Mouse (Mus musculus): ENCODE measurements around the gene Nova1. TPM values are rescaled to one million over a fixed set of nuclear protein-coding genes. Genes with fewer than 3 reads are reported as not detected.

Gene Nova1
- polyA plus RNA-seq, 1 experiment from 2014 or later, result 0.53 TPM

- no peak overlapping the region for H3K9ac ChIP-seq (ENCODE audit: low read length)
- H3K4me2 ChIP-seq (ENCODE audit: low read depth, low read length), result no peak overlapping the region
- no peak overlapping the region for H3K27ac ChIP-seq (ENCODE audit: low read length)
- WGBS, result 63% methylated on average over 8 of the region's 8 CpGs
- no peaks in the 10 kb centered on the region for H3K4me1 ChIP-seq (ENCODE audit: control insufficient read depth, insufficient read depth, low read length)
- no peak for ATAC-seq (replicated peaks; ENCODE audit: extremely low read depth, insufficient read depth, low FRiP score)
- no peaks in the 10 kb centered on the region for H3K36me3 ChIP-seq (ENCODE audit: control insufficient read depth, insufficient read depth)
- H3K9me3 ChIP-seq (replicated peaks; ENCODE audit: control insufficient read depth, low read length), result no peaks in the 10 kb centered on the region
- H3K4me3 ChIP-seq (ENCODE audit: low read length), result no peak overlapping the region
- H3K27me3 ChIP-seq (ENCODE audit: control insufficient read depth, insufficient read depth, low read length), result no peaks in the 10 kb centered on the region
These were observed 36.1 kb downstream of the Nova1 start for GRCm38 (mm10) chr12:46782301-46783280.

- no peak overlapping the region for H3K4me2 ChIP-seq (ENCODE audit: low read depth, low read length)
- H3K9me3 ChIP-seq (replicated peaks; ENCODE audit: control insufficient read depth, low read length), result no peaks in the 10 kb centered on the region
- no peak overlapping the region for H3K27ac ChIP-seq (ENCODE audit: low read length)
- no peaks in the 10 kb centered on the region for H3K36me3 ChIP-seq (ENCODE audit: control insufficient read depth, insufficient read depth)
- H3K9ac ChIP-seq (ENCODE audit: low read length), result no peak overlapping the region
- H3K27me3 ChIP-seq (ENCODE audit: control insufficient read depth, insufficient read depth, low read length), result no peaks in the 10 kb centered on the region
- no peaks in the 10 kb centered on the region for H3K4me1 ChIP-seq (ENCODE audit: control insufficient read depth, insufficient read depth, low read length)
- no peak for ATAC-seq (replicated peaks; ENCODE audit: extremely low read depth, insufficient read depth, low FRiP score)
- H3K4me3 ChIP-seq (ENCODE audit: low read length), result no peak overlapping the region
These were observed 37.2 kb downstream of the Nova1 start for GRCm38 (mm10) chr12:46781481-46781880.

GRCm38 (mm10) chr12:46780983-46781382, 37.7 kb downstream of the Nova1 start:
- Histone ChIP-seq H3K36me3 (ENCODE audit: control insufficient read depth, insufficient read depth) (no peaks in the 10 kb centered on the region), H3K27me3 (ENCODE audit: control insufficient read depth, insufficient read depth, low read length) (no peaks in the 10 kb centered on the region), H3K4me1 (ENCODE audit: control insufficient read depth, insufficient read depth, low read length) (no peaks in the 10 kb centered on the region), H3K4me2 (ENCODE audit: low read depth, low read length) (no peak overlapping the region), H3K4me3 (ENCODE audit: low read length) (no peak overlapping the region), H3K9me3 (replicated peaks; ENCODE audit: control insufficient read depth, low read length) (no peaks in the 10 kb centered on the region), H3K9ac (ENCODE audit: low read length) (no peak overlapping the region), H3K27ac (ENCODE audit: low read length) (no peak overlapping the region)
- WGBS, result 66% methylated on average over 2 of the region's 2 CpGs
- ATAC-seq (replicated peaks; ENCODE audit: extremely low read depth, insufficient read depth, low FRiP score), result no peak

GRCm38 (mm10) chr12:46759450-46759849, 59.3 kb downstream of the Nova1 start:
- 50% methylated on average over 7 of the region's 7 CpGs for whole genome bisulfite sequencing
- H3K9me3 ChIP-seq (replicated peaks; ENCODE audit: control insufficient read depth, low read length), result no peaks in the 10 kb centered on the region
- no peaks in the 10 kb centered on the region for H3K36me3 ChIP-seq (ENCODE audit: control insufficient read depth, insufficient read depth)
- no peak overlapping the region for H3K9ac ChIP-seq (ENCODE audit: low read length)
- ATAC-seq (replicated peaks; ENCODE audit: extremely low read depth, insufficient read depth, low FRiP score), result no peak
- H3K27me3 ChIP-seq (ENCODE audit: control insufficient read depth, insufficient read depth, low read length), result no peaks in the 10 kb centered on the region
- H3K4me2 ChIP-seq (ENCODE audit: low read depth, low read length), result no peak overlapping the region
- H3K4me1 ChIP-seq (ENCODE audit: control insufficient read depth, insufficient read depth, low read length), result no peaks in the 10 kb centered on the region
- no peak overlapping the region for H3K4me3 ChIP-seq (ENCODE audit: low read length)
- no peak overlapping the region for H3K27ac ChIP-seq (ENCODE audit: low read length)

GRCm38 (mm10) chr12:46754325-46754848, 64.3 kb downstream of the Nova1 start:
- ATAC-seq (replicated peaks; ENCODE audit: extremely low read depth, insufficient read depth, low FRiP score), result no peak
- Histone ChIP-seq H3K4me1 (ENCODE audit: control insufficient read depth, insufficient read depth, low read length) (no peaks in the 10 kb centered on the region), H3K27me3 (ENCODE audit: control insufficient read depth, insufficient read depth, low read length) (no peaks in the 10 kb centered on the region), H3K4me2 (ENCODE audit: low read depth, low read length) (no peak overlapping the region), H3K36me3 (ENCODE audit: control insufficient read depth, insufficient read depth) (no peaks in the 10 kb centered on the region), H3K9ac (ENCODE audit: low read length) (no peak overlapping the region), H3K27ac (ENCODE audit: low read length) (no peak overlapping the region), H3K9me3 (replicated peaks; ENCODE audit: control insufficient read depth, low read length) (no peaks in the 10 kb centered on the region), H3K4me3 (ENCODE audit: low read length) (no peak overlapping the region)
- 45% methylated on average over 4 of the region's 4 CpGs for WGBS

- WGBS, result 73% methylated on average over 3 of the region's 3 CpGs
- Histone ChIP-seq H3K27ac (ENCODE audit: low read length) (no peak overlapping the region), H3K4me1 (ENCODE audit: control insufficient read depth, insufficient read depth, low read length) (no peaks in the 10 kb centered on the region), H3K9me3 (replicated peaks; ENCODE audit: control insufficient read depth, low read length) (no peaks in the 10 kb centered on the region), H3K4me3 (ENCODE audit: low read length) (no peak overlapping the region), H3K36me3 (ENCODE audit: control insufficient read depth, insufficient read depth) (no peaks in the 10 kb centered on the region), H3K27me3 (ENCODE audit: control insufficient read depth, insufficient read depth, low read length) (no peaks in the 10 kb centered on the region), H3K9ac (ENCODE audit: low read length) (no peak overlapping the region), H3K4me2 (ENCODE audit: low read depth, low read length) (no peak overlapping the region)
- ATAC-seq (replicated peaks; ENCODE audit: extremely low read depth, insufficient read depth, low FRiP score), result no peak
These were observed 65.6 kb downstream of the Nova1 start for GRCm38 (mm10) chr12:46753096-46753495.

GRCm38 (mm10) chr12:46733261-46733660, 85.5 kb downstream of the Nova1 start:
- Histone ChIP-seq H3K4me2 (ENCODE audit: low read depth, low read length) (no peak overlapping the region), H3K27ac (ENCODE audit: low read length) (no peak overlapping the region), H3K9ac (ENCODE audit: low read length) (no peak overlapping the region), H3K36me3 (ENCODE audit: control insufficient read depth, insufficient read depth) (no peaks in the 10 kb centered on the region), H3K27me3 (ENCODE audit: control insufficient read depth, insufficient read depth, low read length) (no peaks in the 10 kb centered on the region), H3K4me3 (ENCODE audit: low read length) (no peak overlapping the region), H3K9me3 (replicated peaks; ENCODE audit: control insufficient read depth, low read length) (no peaks in the 10 kb centered on the region), H3K4me1 (ENCODE audit: control insufficient read depth, insufficient read depth, low read length) (no peaks in the 10 kb centered on the region)
- ATAC-seq (replicated peaks; ENCODE audit: extremely low read depth, insufficient read depth, low FRiP score), result no peak

GRCm38 (mm10) chr12:46731943-46732342, 86.8 kb downstream of the Nova1 start:
- Histone ChIP-seq H3K9me3 (replicated peaks; ENCODE audit: control insufficient read depth, low read length) (no peaks in the 10 kb centered on the region), H3K36me3 (ENCODE audit: control insufficient read depth, insufficient read depth) (no peaks in the 10 kb centered on the region), H3K4me3 (ENCODE audit: low read length) (no peak overlapping the region), H3K9ac (ENCODE audit: low read length) (no peak overlapping the region), H3K27me3 (ENCODE audit: control insufficient read depth, insufficient read depth, low read length) (no peaks in the 10 kb centered on the region), H3K4me2 (ENCODE audit: low read depth, low read length) (no peak overlapping the region), H3K4me1 (ENCODE audit: control insufficient read depth, insufficient read depth, low read length) (no peaks in the 10 kb centered on the region), H3K27ac (ENCODE audit: low read length) (no peak overlapping the region)
- 53% methylated on average over 1 of the region's 1 CpGs for WGBS
- ATAC-seq (replicated peaks; ENCODE audit: extremely low read depth, insufficient read depth, low FRiP score), result no peak

GRCm38 (mm10) chr12:46721914-46722313, 96.8 kb downstream of the Nova1 start:
- no peaks in the 10 kb centered on the region for H3K27me3 ChIP-seq (ENCODE audit: control insufficient read depth, insufficient read depth, low read length)
- H3K9me3 ChIP-seq (replicated peaks; ENCODE audit: control insufficient read depth, low read length), result no peaks in the 10 kb centered on the region
- H3K36me3 ChIP-seq (ENCODE audit: control insufficient read depth, insufficient read depth), result no peaks in the 10 kb centered on the region
- H3K4me1 ChIP-seq (ENCODE audit: control insufficient read depth, insufficient read depth, low read length), result no peaks in the 10 kb centered on the region
- 61% methylated on average over 8 of the region's 8 CpGs for WGBS
- no peak overlapping the region for H3K4me3 ChIP-seq (ENCODE audit: low read length)
- no peak overlapping the region for H3K9ac ChIP-seq (ENCODE audit: low read length)
- ATAC-seq (replicated peaks; ENCODE audit: extremely low read depth, insufficient read depth, low FRiP score), result no peak
- H3K4me2 ChIP-seq (ENCODE audit: low read depth, low read length), result no peak overlapping the region
- no peak overlapping the region for H3K27ac ChIP-seq (ENCODE audit: low read length)

All from heart, embryonic 16.5 days (tissue).